Mouse (Mus musculus): ENCODE results near the gene Ugt1a6a. TPM values are rescaled to one million over a fixed set of nuclear protein-coding genes. Genes with fewer than 3 reads are reported as not detected.
"Not testable (repeated sequence)": the region's sequence is repeated elsewhere in the genome, so short reads cannot be mapped to it uniquely, and the experiment has no call there.

Ugt1a6a gene
- polyA plus RNA-seq, 1 experiment from 2014 or later, result 0.81 TPM

GRCm38 (mm10) chr1:88137264-88137663 lies 2.7 kb downstream of the Ugt1a6a start:
- no peak overlapping the region for H3K4me2 ChIP-seq

GRCm38 (mm10) chr1:88138145-88138544 lies 3.5 kb downstream of the Ugt1a6a start:
- Histone ChIP-seq H3K4me1 (replicated peaks) (0 out of 2 replicates have a peak, but pooled peaks cover 4% of the 10 kb centered on the region), H3K4me2 (no peak overlapping the region), H3K27me3 (no peaks in the 10 kb centered on the region), H3K4me3 (no peak overlapping the region), H3K9ac (no peak overlapping the region), H3K36me3 (no peaks in the 10 kb centered on the region), H3K9me3 (replicated peaks) (no peaks in the 10 kb centered on the region), H3K27ac (no peak overlapping the region)
- 83% methylated on average over 1 of the region's 1 CpGs for WGBS
- no peak for ATAC-seq (replicated peaks; ENCODE audit: insufficient number of reproducible peaks, insufficient read depth, low FRiP score, low read depth)

More at GRCm38 (mm10) chr1:88137264-88137663, 2.7 kb downstream of the Ugt1a6a start:
- Histone ChIP-seq H3K27ac (no peak overlapping the region), H3K36me3 (no peaks in the 10 kb centered on the region), H3K9me3 (replicated peaks) (no peaks in the 10 kb centered on the region), H3K9ac (no peak overlapping the region), H3K4me3 (no peak overlapping the region), H3K27me3 (no peaks in the 10 kb centered on the region), H3K4me1 (replicated peaks) (0 out of 2 replicates have a peak, but pooled peaks cover 4% of the 10 kb centered on the region)
- ATAC-seq (replicated peaks; ENCODE audit: insufficient number of reproducible peaks, insufficient read depth, low FRiP score, low read depth), result no peak
- 80% methylated on average over 3 of the region's 3 CpGs for WGBS

- not testable (repeated sequence) for ATAC-seq (replicated peaks; ENCODE audit: insufficient number of reproducible peaks, insufficient read depth, low FRiP score, low read depth); H3K36me3 ChIP-seq; H3K27ac ChIP-seq; H3K9me3 ChIP-seq (replicated peaks); H3K9ac ChIP-seq; H3K4me2 ChIP-seq; H3K4me1 ChIP-seq (replicated peaks); H3K27me3 ChIP-seq; H3K4me3 ChIP-seq
- WGBS, result 47% methylated on average over 1 of the region's 1 CpGs
These were observed 5.9 kb downstream of the Ugt1a6a start for GRCm38 (mm10) chr1:88140492-88140891.

GRCm38 (mm10) chr1:88143966-88144675 lies 9.5 kb downstream of the Ugt1a6a start:
- H3K4me3 ChIP-seq; H3K9ac ChIP-seq; H3K27ac ChIP-seq; ATAC-seq (replicated peaks; ENCODE audit: insufficient number of reproducible peaks, insufficient read depth, low FRiP score, low read depth); H3K27me3 ChIP-seq; H3K4me2 ChIP-seq; H3K4me1 ChIP-seq (replicated peaks); H3K36me3 ChIP-seq; H3K9me3 ChIP-seq (replicated peaks): not testable (repeated sequence)
- WGBS, result 3% methylated on average over 5 of the region's 5 CpGs

GRCm38 (mm10) chr1:88145278-88145677 lies 10.7 kb downstream of the Ugt1a6a start:
- H3K9ac ChIP-seq; H3K4me3 ChIP-seq; ATAC-seq (replicated peaks; ENCODE audit: insufficient number of reproducible peaks, insufficient read depth, low FRiP score, low read depth); H3K4me2 ChIP-seq; H3K4me1 ChIP-seq (replicated peaks); H3K9me3 ChIP-seq (replicated peaks); H3K27ac ChIP-seq; H3K36me3 ChIP-seq; H3K27me3 ChIP-seq: not testable (repeated sequence)
- WGBS, result 53% methylated on average over 2 of the region's 2 CpGs

- WGBS, result 56% methylated on average over 2 of the region's 2 CpGs
These were observed 15.5 kb downstream of the Ugt1a6a start for GRCm38 (mm10) chr1:88150133-88150532.

GRCm38 (mm10) chr1:88158430-88158829 lies 23.8 kb downstream of the Ugt1a6a start:
- no peaks in the 10 kb centered on the region for H3K9me3 ChIP-seq (replicated peaks)
- ATAC-seq (replicated peaks; ENCODE audit: insufficient number of reproducible peaks, insufficient read depth, low FRiP score, low read depth), result no peak
- no peak overlapping the region for H3K4me2 ChIP-seq
- WGBS, result 64% methylated on average over 2 of the region's 2 CpGs
- no peak overlapping the region for H3K9ac ChIP-seq
- no peak overlapping the region for H3K27ac ChIP-seq
- no peaks in the 10 kb centered on the region for H3K36me3 ChIP-seq
- H3K4me3 ChIP-seq, result no peak overlapping the region
- H3K4me1 ChIP-seq (replicated peaks), result no peaks in the 10 kb centered on the region
- H3K27me3 ChIP-seq, result no peaks in the 10 kb centered on the region

More at GRCm38 (mm10) chr1:88150133-88150532, 15.5 kb downstream of the Ugt1a6a start:
- H3K4me3 ChIP-seq; H3K27me3 ChIP-seq; H3K4me1 ChIP-seq (replicated peaks); H3K27ac ChIP-seq; H3K4me2 ChIP-seq; H3K9me3 ChIP-seq (replicated peaks); H3K36me3 ChIP-seq; H3K9ac ChIP-seq; ATAC-seq (replicated peaks; ENCODE audit: insufficient number of reproducible peaks, insufficient read depth, low FRiP score, low read depth): not testable (repeated sequence)

- no peak within 1 kb of the TSS for H3K27ac ChIP-seq
- H3K4me2 ChIP-seq, result no peak within 1 kb of the TSS
- no peak for ATAC-seq (replicated peaks; ENCODE audit: insufficient number of reproducible peaks, insufficient read depth, low FRiP score, low read depth)
- WGBS, result 76% methylated on average over 5 of the region's 5 CpGs
- no peaks in the 10 kb centered on the region for H3K4me1 ChIP-seq (replicated peaks)
- H3K9ac ChIP-seq, result no peak within 1 kb of the TSS
- no peaks in the 10 kb centered on the region for H3K36me3 ChIP-seq
- H3K27me3 ChIP-seq, result no peaks in the 10 kb centered on the region
- no peak within 1 kb of the TSS for H3K4me3 ChIP-seq
- H3K9me3 ChIP-seq (replicated peaks), result no peaks in the 10 kb centered on the region
These were observed 31.1 kb downstream of the Ugt1a6a start, which contains the start of gene Ugt1a5 for GRCm38 (mm10) chr1:88165711-88166110. Gene Ugt1a5, plus strand, starts transcription at chr1:88166012.

GRCm38 (mm10) chr1:88172190-88172589 lies 37.6 kb downstream of the Ugt1a6a start:
- not testable (repeated sequence) for H3K27me3 ChIP-seq; H3K4me2 ChIP-seq; H3K27ac ChIP-seq; H3K4me1 ChIP-seq (replicated peaks); ATAC-seq (replicated peaks; ENCODE audit: insufficient number of reproducible peaks, insufficient read depth, low FRiP score, low read depth); H3K9me3 ChIP-seq (replicated peaks); H3K4me3 ChIP-seq; H3K36me3 ChIP-seq; H3K9ac ChIP-seq
- WGBS, result 78% methylated on average over 7 of the region's 7 CpGs

- no peak overlapping the region for H3K4me3 ChIP-seq
- no peaks in the 10 kb centered on the region for H3K27me3 ChIP-seq
These were observed 45.0 kb downstream of the Ugt1a6a start for GRCm38 (mm10) chr1:88179657-88180056.

GRCm38 (mm10) chr1:88186325-88186935 lies 51.8 kb downstream of the Ugt1a6a start:
- no peak overlapping the region for H3K9ac ChIP-seq
- H3K27me3 ChIP-seq, result no peaks in the 10 kb centered on the region
- no peak overlapping the region for H3K4me2 ChIP-seq
- H3K4me1 ChIP-seq (replicated peaks), result no peaks in the 10 kb centered on the region
- H3K27ac ChIP-seq, result no peak overlapping the region
- H3K4me3 ChIP-seq, result no peak overlapping the region
- no peaks in the 10 kb centered on the region for H3K36me3 ChIP-seq
- WGBS, result 75% methylated on average over 5 of the region's 5 CpGs
- H3K9me3 ChIP-seq (replicated peaks), result no peaks in the 10 kb centered on the region
- ATAC-seq (replicated peaks; ENCODE audit: insufficient number of reproducible peaks, insufficient read depth, low FRiP score, low read depth), result no peak

More at GRCm38 (mm10) chr1:88179657-88180056, 45.0 kb downstream of the Ugt1a6a start:
- WGBS, result 77% methylated on average over 1 of the region's 1 CpGs
- Histone ChIP-seq H3K9me3 (replicated peaks) (peaks cover 5% of the 10 kb centered on the region; the same call in 1 of the 2 replicates), H3K4me1 (replicated peaks) (no peaks in the 10 kb centered on the region), H3K27ac (no peak overlapping the region), H3K9ac (no peak overlapping the region), H3K36me3 (no peaks in the 10 kb centered on the region), H3K4me2 (no peak overlapping the region)
- no peak for ATAC-seq (replicated peaks; ENCODE audit: insufficient number of reproducible peaks, insufficient read depth, low FRiP score, low read depth)

- no peaks in the 10 kb centered on the region for H3K4me1 ChIP-seq (replicated peaks)
- no peaks in the 10 kb centered on the region for H3K36me3 ChIP-seq
- no peak overlapping the region for H3K27ac ChIP-seq
- no peak for ATAC-seq (replicated peaks; ENCODE audit: insufficient number of reproducible peaks, insufficient read depth, low FRiP score, low read depth)
- H3K4me2 ChIP-seq, result no peak overlapping the region
- H3K27me3 ChIP-seq, result no peaks in the 10 kb centered on the region
- WGBS, result 66% methylated on average over 3 of the region's 3 CpGs
- H3K4me3 ChIP-seq, result no peak overlapping the region
- no peak overlapping the region for H3K9ac ChIP-seq
- H3K9me3 ChIP-seq (replicated peaks), result no peaks in the 10 kb centered on the region
These were observed 57.5 kb downstream of the Ugt1a6a start for GRCm38 (mm10) chr1:88192136-88192535.
